Mouse (Mus musculus): ENCODE measurements around the gene Dlk2. TPM values are rescaled to one million over a fixed set of nuclear protein-coding genes. Genes with fewer than 3 reads are reported as not detected.

Gene Dlk2
- polyA plus RNA-seq (2012; rRNA removed; ENCODE audit: low replicate concordance) = 0.48 and 0.71 TPM in 2 replicates

GRCm38 (mm10) chr17:46297364-46298219 is at the start of gene Dlk2:
TSS of gene Dlk2 (plus strand) at chr17:46297421.

GRCm38 (mm10) chr17:46247512-46248188 is 49.6 kb upstream of the Dlk2 start, which contains the start of the genes Polr1c and Yipf3:
TSS of gene Polr1c (minus strand) at chr17:46248054.
TSS of gene Yipf3 (plus strand) at chr17:46248080.

GRCm38 (mm10) chr17:46253452-46254084 is 43.7 kb upstream of the Dlk2 start, which contains the start of gene Lrrc73:
TSS of gene Lrrc73 (plus strand) at chr17:46253531.

GRCm38 (mm10) chr17:46282483-46283123 is 14.6 kb upstream of the Dlk2 start, which contains the start of gene Tjap1:
TSS of gene Tjap1 (minus strand) at chr17:46283026.

DNA sequence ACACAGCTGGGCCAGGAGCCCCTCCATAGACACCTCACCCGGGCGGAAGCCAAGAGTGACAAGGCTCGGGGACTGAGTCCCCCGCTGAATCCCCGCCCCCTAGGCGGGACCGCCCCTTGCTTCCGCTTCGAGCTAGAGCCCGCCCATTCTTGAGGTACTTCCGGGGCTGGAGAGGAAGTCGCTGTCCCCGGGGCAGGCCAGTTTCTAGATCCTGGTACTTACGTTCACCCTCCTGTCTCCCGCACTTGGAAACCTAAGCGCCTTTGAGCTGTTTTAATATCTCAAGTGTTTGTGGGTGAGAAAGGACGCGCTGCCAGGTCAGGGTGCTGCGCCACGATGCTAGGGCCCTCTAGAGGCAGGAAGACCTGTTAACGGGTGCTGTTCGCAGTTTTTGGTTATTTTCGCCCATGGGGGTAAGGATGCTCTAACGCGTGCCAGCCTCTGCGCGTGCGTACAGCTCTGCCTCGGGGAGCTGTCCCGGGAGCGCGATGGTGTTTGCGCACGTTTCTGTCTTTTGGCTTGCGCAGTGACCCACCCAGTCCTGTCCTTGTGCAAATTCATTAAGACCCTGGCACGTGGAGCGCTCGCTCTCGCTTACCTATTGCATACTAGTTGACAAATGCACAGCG is 30.8 kb downstream of the Dlk2 start, which contains the start of gene Abcc10:
Gene Abcc10, minus strand, starts transcription at position 447 of the 629 bp plus-strand sequence.

Other genes starting within 250 kb of the Dlk2 start
- 17.1 and 19.4 TPM in 2 replicates for gene Mrps18a, start 186.4 kb upstream of the Dlk2 start, polyA plus RNA-seq (2012; rRNA removed; ENCODE audit: low replicate concordance)
- gene Rsph9, start 153.2 kb upstream of the Dlk2 start, polyA plus RNA-seq (2012; rRNA removed; ENCODE audit: low replicate concordance) = 2.2 and 4.9 TPM in 2 replicates
- 12.1 and 19.8 TPM in 2 replicates for gene Mad2l1bp, start 143.9 kb upstream of the Dlk2 start, polyA plus RNA-seq (2012; rRNA removed; ENCODE audit: low replicate concordance)
- gene Gtpbp2, start 136.4 kb upstream of the Dlk2 start, polyA plus RNA-seq (2012; rRNA removed; ENCODE audit: low replicate concordance) = 93.2 and 135 TPM in 2 replicates
- 0.92 and 1.5 TPM in 2 replicates for gene Polh, start 94.8 kb upstream of the Dlk2 start, polyA plus RNA-seq (2012; rRNA removed; ENCODE audit: low replicate concordance)
- 5.5 and 7.3 TPM in 2 replicates for gene Xpo5, start 94.6 kb upstream of the Dlk2 start, polyA plus RNA-seq (2012; rRNA removed; ENCODE audit: low replicate concordance)
- 19.3 and 22.3 TPM in 2 replicates for gene Polr1c, start 49.4 kb upstream of the Dlk2 start, polyA plus RNA-seq (2012; rRNA removed; ENCODE audit: low replicate concordance)
- gene Yipf3, start 49.3 kb upstream of the Dlk2 start, polyA plus RNA-seq (2012; rRNA removed; ENCODE audit: low replicate concordance) = 255 and 304 TPM in 2 replicates
- 1.0 and 2.1 TPM in 2 replicates for gene Lrrc73, start 43.9 kb upstream of the Dlk2 start, polyA plus RNA-seq (2012; rRNA removed; ENCODE audit: low replicate concordance)
- gene Tjap1, start 14.4 kb upstream of the Dlk2 start, polyA plus RNA-seq (2012; rRNA removed; ENCODE audit: low replicate concordance) = 85.8 and 90.0 TPM in 2 replicates
- gene Abcc10, start 30.9 kb downstream of the Dlk2 start, polyA plus RNA-seq (2012; rRNA removed; ENCODE audit: low replicate concordance) = 38.3 and 51.7 TPM in 2 replicates
- 1.4 and 3.3 TPM in 2 replicates for gene Zfp318, start 86.3 kb downstream of the Dlk2 start, polyA plus RNA-seq (2012; rRNA removed; ENCODE audit: low replicate concordance)
- gene Crip3, start 131.5 kb downstream of the Dlk2 start, polyA plus RNA-seq (2012; rRNA removed; ENCODE audit: low replicate concordance) = 0.50 and 0.51 TPM in 2 replicates
- not detected in 2 replicates for gene Slc22a7, start 141.0 kb downstream of the Dlk2 start, polyA plus RNA-seq (2012; rRNA removed; ENCODE audit: low replicate concordance)
- 0.14 and 0.37 TPM in 2 replicates for gene Ttbk1, start 190.3 kb downstream of the Dlk2 start, polyA plus RNA-seq (2012; rRNA removed; ENCODE audit: low replicate concordance)
- gene Dnph1, start 199.3 kb downstream of the Dlk2 start, polyA plus RNA-seq (2012; rRNA removed; ENCODE audit: low replicate concordance) = 2.9 and 3.5 TPM in 2 replicates
- 5.4 and 7.1 TPM in 2 replicates for gene Cul9, start 249.0 kb downstream of the Dlk2 start, polyA plus RNA-seq (2012; rRNA removed; ENCODE audit: low replicate concordance)